In the genomic region with DNA sequence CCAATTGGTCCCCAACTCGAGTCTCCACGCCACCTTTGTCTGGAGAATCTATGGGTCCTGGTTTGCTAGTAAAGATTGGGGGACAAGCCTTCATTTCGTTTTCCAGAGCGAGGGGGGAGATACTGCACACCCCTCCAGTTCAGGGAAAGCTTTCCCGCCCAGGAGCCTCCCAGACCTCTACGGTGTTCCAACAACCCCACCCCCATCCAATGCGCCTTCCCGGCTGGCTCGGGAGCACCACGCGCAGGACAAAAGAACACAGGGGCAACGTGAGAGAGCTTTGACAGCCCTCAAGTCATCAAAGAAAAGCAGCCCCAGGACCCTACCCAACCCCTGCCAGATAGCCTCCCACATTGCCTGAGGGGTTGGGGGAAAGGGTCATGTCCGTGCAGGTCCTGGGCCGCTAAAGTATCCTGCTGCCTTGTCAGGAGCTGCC, we compare ENCODE assay signal across 8 mouse cellular contexts. TPM values are rescaled to one million over a fixed set of nuclear protein-coding genes. Genes with fewer than 3 reads are reported as not detected.
DNase-seq lines count a peak whose midpoint lies in the region; ATAC-seq lines count a peak whose summit lies in the region.

No protein-coding gene starts in this region.

- peak overlapping the region; percentile 72 for H3K4me3 ChIP-seq in embryonic facial prominence, embryonic 14.5 days (ENCODE audit: low read depth, low read length)
- peak overlapping the region; percentile 58 for H3K4me3 ChIP-seq in liver, embryonic 12.5 days
- peak overlapping the region; percentile 60 for H3K4me3 ChIP-seq in neural tube, embryonic 12.5 days

- H3K9ac ChIP-seq in embryonic facial prominence, embryonic 14.5 days (ENCODE audit: low read depth, low read length) = peak overlapping the region; percentile 92
- H3K9ac ChIP-seq in liver, embryonic 12.5 days = no peak overlapping the region
- H3K9ac ChIP-seq in neural tube, embryonic 12.5 days = peak overlapping the region; percentile 73

- H3K27me3 ChIP-seq in embryonic facial prominence, embryonic 14.5 days (replicated peaks; ENCODE audit: control insufficient read depth, insufficient read depth, low read length) = no peaks in the 10 kb centered on the region
- peaks cover 49% of the 10 kb centered on the region for H3K27me3 ChIP-seq in liver, embryonic 12.5 days (replicated peaks)
- no peaks in the 10 kb centered on the region for H3K27me3 ChIP-seq in neural tube, embryonic 12.5 days (replicated peaks)

- 0 out of 2 replicates have a peak, but pooled peaks cover 3% of the 10 kb centered on the region for H3K36me3 ChIP-seq in embryonic facial prominence, embryonic 14.5 days (ENCODE audit: control insufficient read depth, insufficient read depth, low read length)
- no peaks in the 10 kb centered on the region for H3K36me3 ChIP-seq in liver, embryonic 12.5 days
- H3K36me3 ChIP-seq in neural tube, embryonic 12.5 days = no peaks in the 10 kb centered on the region

- WGBS in embryonic facial prominence, embryonic 14.5 days = under 1% methylated on average over 14 of the region's 14 CpGs
- WGBS in liver, embryonic 12.5 days (ENCODE audit: insufficient replicate concordance) = under 1% methylated on average over 14 of the region's 14 CpGs
- under 1% methylated on average over 14 of the region's 14 CpGs for WGBS in neural tube, embryonic 12.5 days

- H3K27ac ChIP-seq in embryonic facial prominence, embryonic 14.5 days (replicated peaks; ENCODE audit: low read depth, low read length) = peak overlapping the region; percentile 95
- H3K27ac ChIP-seq in liver, embryonic 12.5 days = no peak overlapping the region
- no peak overlapping the region for H3K27ac ChIP-seq in neural tube, embryonic 12.5 days

- peaks cover 12% of the 10 kb centered on the region for H3K4me1 ChIP-seq in embryonic facial prominence, embryonic 14.5 days (ENCODE audit: control insufficient read depth, insufficient read depth, low read length)
- H3K4me1 ChIP-seq in liver, embryonic 12.5 days = peaks cover 20% of the 10 kb centered on the region
- H3K4me1 ChIP-seq in neural tube, embryonic 12.5 days = peaks cover 16% of the 10 kb centered on the region

- peak; percentile 45 to 60 for DNase-seq in heart, adult 18-20 months
- no peak for DNase-seq in heart, postnatal 25 days (ENCODE audit: low spot score)
- peak; percentile 57 for DNase-seq in MN1 (ENCODE audit: low spot score)
- peak; percentile 74 for DNase-seq in embryonic facial prominence, embryonic 14.5 days (ENCODE audit: low spot score)
- peak; percentile 42 to 45 for DNase-seq in heart, postnatal 14 days

- no peaks in the 10 kb centered on the region for H3K9me3 ChIP-seq in embryonic facial prominence, embryonic 14.5 days (ENCODE audit: control insufficient read depth, low read length)
- H3K9me3 ChIP-seq in liver, embryonic 12.5 days (replicated peaks) = no peaks in the 10 kb centered on the region
- H3K9me3 ChIP-seq in neural tube, embryonic 12.5 days = no peaks in the 10 kb centered on the region

- peak; percentile 24; the same call in 1 of the 2 replicates for ATAC-seq in embryonic facial prominence, embryonic 14.5 days (ENCODE audit: low read depth)
- ATAC-seq in liver, embryonic 12.5 days = no peak
- peak; percentile 35; the same call in 1 of the 2 replicates for ATAC-seq in neural tube, embryonic 12.5 days (ENCODE audit: low FRiP score, low read depth)
- ATAC-seq in granulocyte monocyte progenitor cell, adult 5-6 weeks (replicated peaks; ENCODE audit: poor library complexity, severe bottlenecking) = no peak

- peak overlapping the region; percentile 84 for H3K4me2 ChIP-seq in embryonic facial prominence, embryonic 14.5 days (ENCODE audit: low read depth, low read length)
- H3K4me2 ChIP-seq in liver, embryonic 12.5 days = peak overlapping the region; percentile 89
- H3K4me2 ChIP-seq in neural tube, embryonic 12.5 days (replicated peaks) = peak overlapping the region; percentile 93

- intact Hi-C loops in heart, postnatal 25 days (cut with DNase I) = loop anchor here (5.0 kb wide), 1 partner anchor 346 kb away; a partner anchor contains a TSS
- intact Hi-C loops in heart, postnatal 14 days (cut with DNase I) = no loop called here

RNA-seq across cellular contexts. Expression of a gene that starts 1.2 kb away (rescaled TPM):
- total RNA-seq in heart, adult 18-20 months (2021) = 1 to 10 TPM; 6.1 to 7.3 TPM
- 10 to 100 TPM; 11.4 to 11.7 TPM for total RNA-seq in heart, postnatal 25 days (2021)
- polyA plus RNA-seq in embryonic facial prominence, embryonic 14.5 days (2014; fragmentation: Nextera tagmentation; extraction: Ambion mirVana) = 115 and 134 TPM in 2 replicates
- 10 to 100 TPM; 19.5 to 21.8 TPM for total RNA-seq in heart, postnatal 14 days (2021)
- polyA plus RNA-seq in liver, embryonic 12.5 days (2016; fragmentation: Nextera tagmentation; extraction: Ambion mirVana) = 2.9 and 4.6 TPM in 2 replicates
- polyA plus RNA-seq in neural tube, embryonic 12.5 days (2016; fragmentation: Nextera tagmentation; extraction: Ambion mirVana) = 36.3 and 47.3 TPM in 2 replicates
- total RNA-seq in granulocyte monocyte progenitor cell, adult 5-6 weeks (2014; fragmentation: Nextera tagmentation) = 0.43 and 0.68 TPM in 2 replicates
- 0.34 and 0.72 TPM in 2 replicates for total RNA-seq in granulocyte monocyte progenitor cell, adult 5-6 weeks (2017)

Comparison
In these comparisons a context has a peak if more than half of its experiments do, and no peak if none do; other contexts are left out.
1. ATAC-seq: peak in embryonic facial prominence, embryonic 14.5 days (single experiment) and neural tube, embryonic 12.5 days (single experiment); none in liver, embryonic 12.5 days (single experiment) and granulocyte monocyte progenitor cell, adult 5-6 weeks (single experiment).
2. RNA of a gene that starts 1.2 kb away (total RNA-seq): 19.5 to 21.8 TPM in heart, postnatal 14 days, 11.4 to 11.7 TPM in heart, postnatal 25 days and 6.1 to 7.3 TPM in heart, adult 18-20 months; 0.34 to 0.72 TPM in granulocyte monocyte progenitor cell, adult 5-6 weeks; every median in the first group is over 4 times any median in the second.
3. Peak in every context shown above with its lines, with median percentiles within 50 percentile points of each other: H3K4me2 ChIP-seq and H3K4me3 ChIP-seq.